Mouse (Mus musculus) lung, postnatal 0 days (tissue): Measurements from ENCODE around the gene H2-DMa.

ENCODE experiments used
- CTCF ChIP-seq: IDR thresholded peaks from 2 replicates; pipeline ENCODE4 v1.5.1; 2016; ENCODE audit warnings: antibody characterized with exemption, mild to moderate bottlenecking
- EP300 ChIP-seq: IDR thresholded peaks from 2 replicates; pipeline ENCODE4 v1.6.1; 2016; ENCODE audit warnings: antibody characterized with exemption, mild to moderate bottlenecking, control low read depth

- no peak for TF ChIP-seq CTCF
- no peak for TF ChIP-seq EP300
Measured at GRCm38 (mm10) chr17:34127475-34127874, 8.1 kb downstream of the H2-DMa start.
